Mouse (Mus musculus) heart, adult 8-10 months (tissue): ENCODE data around the gene Ybx1. TPM values are rescaled to one million over a fixed set of nuclear protein-coding genes. Genes with fewer than 3 reads are reported as not detected.

Experiments used
- DNase-seq: peaks from one replicate; pipeline ENCODE4 v3.0.0; 2022; ENCODE audit warnings: low spot score
- total RNA-seq, 4 experiments: library from RNA; stranded (reverse); gene quantifications; 2 replicates each; pipeline ENCODE4 v1.2.4; 2022

Ybx1 gene
- total RNA-seq, 4 experiments from 2014 or later, result 675 to 878 (median 780) TPM

DNA sequence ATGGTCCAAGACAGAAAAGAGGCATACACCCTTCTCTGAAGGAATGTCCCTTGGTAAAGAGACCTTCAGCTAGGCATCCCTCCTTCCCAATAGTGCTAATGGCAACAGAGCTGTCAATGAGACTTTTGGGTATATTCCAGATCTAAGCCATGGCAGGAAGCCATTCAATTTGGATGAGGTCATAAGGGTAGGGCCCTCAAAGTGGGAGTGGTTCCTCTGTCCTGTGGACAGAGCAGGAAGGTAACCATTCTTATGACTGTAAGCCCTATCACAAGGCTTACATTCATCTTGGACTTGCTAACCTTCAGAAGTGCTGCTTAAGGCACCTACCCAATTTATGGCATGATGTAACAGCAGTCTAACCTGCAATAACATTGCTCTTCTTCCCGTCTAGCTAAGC lies 19.8 kb downstream of the Ybx1 start:
- DNase-seq, result peak; percentile 87

DNA sequence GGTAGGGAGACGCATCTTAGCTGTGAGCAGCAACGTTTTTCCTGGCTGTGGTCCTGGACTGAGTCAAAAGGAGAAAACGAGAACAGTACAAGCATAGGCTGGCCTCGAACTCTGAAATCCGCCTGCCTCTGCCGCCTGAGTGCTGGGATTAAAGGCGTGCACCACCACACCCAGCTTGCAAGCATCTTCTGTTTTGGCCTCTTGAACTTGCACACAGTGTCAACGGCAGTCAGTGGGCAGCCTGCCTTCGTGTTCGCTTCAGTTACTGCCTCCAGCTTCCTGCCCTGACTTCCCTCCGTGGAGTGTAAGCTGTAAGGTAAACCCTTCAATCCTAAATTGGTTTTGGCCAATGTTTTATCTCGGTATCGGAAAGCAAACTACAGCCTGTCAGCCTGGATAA lies 27.8 kb downstream of the Ybx1 start:
- no peak for DNase-seq

DNA sequence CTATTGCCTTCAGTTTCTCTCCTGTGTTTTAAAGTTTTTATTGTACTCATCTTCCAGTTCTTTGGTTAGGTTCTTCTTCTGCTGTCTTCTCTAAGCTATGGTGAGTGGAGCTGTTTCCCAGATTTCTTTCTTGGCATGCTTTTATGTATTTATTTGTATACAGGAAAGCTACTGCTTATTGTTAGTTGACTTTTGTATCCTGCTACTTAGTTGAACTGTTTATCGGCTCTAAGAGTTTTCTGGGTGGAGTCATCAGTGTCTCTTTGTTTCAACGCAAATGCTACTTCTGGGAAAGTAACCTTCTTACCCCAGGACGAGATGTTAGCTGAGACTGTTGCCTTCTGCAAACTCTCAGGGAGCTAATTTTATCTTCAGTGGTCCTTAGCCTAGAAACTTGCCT lies 30.9 kb downstream of the Ybx1 start:
- no peak for DNase-seq

GRCm38 (mm10) chr4:119262483-119262882 lies 31.9 kb downstream of the Ybx1 start:
- DNase-seq, result no peak

DNA sequence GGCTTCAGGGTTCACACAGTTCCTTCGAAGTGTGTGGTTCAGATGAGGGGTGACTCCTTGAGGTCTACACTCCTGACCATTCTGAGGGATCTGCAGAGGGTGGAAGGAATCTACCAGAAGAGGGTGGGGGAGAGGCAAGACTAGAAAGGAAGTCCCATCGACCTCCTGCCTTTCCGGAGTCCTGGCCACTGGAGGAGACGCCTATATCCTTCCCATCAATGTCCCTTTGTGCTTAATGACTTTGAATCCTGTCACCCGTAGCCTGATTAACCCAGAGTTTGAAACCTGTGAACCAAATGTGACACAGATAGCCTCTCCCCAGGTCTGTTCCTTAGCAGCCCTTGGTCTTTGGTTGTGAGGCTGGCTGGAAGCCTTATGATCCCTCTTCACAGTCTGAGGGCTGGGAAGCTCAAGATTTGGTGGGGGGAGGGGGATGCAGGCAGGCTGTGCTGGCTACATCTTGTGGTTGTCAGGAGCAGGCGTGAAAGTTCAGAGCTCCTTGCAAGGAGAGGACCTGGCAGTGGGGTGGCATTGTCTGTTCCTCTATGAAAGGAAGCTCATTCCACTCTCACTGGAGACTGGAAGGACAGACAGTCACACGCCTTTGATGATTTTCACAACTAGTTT lies 33.2 kb downstream of the Ybx1 start:
- DNase-seq, result peak; percentile 67

DNA sequence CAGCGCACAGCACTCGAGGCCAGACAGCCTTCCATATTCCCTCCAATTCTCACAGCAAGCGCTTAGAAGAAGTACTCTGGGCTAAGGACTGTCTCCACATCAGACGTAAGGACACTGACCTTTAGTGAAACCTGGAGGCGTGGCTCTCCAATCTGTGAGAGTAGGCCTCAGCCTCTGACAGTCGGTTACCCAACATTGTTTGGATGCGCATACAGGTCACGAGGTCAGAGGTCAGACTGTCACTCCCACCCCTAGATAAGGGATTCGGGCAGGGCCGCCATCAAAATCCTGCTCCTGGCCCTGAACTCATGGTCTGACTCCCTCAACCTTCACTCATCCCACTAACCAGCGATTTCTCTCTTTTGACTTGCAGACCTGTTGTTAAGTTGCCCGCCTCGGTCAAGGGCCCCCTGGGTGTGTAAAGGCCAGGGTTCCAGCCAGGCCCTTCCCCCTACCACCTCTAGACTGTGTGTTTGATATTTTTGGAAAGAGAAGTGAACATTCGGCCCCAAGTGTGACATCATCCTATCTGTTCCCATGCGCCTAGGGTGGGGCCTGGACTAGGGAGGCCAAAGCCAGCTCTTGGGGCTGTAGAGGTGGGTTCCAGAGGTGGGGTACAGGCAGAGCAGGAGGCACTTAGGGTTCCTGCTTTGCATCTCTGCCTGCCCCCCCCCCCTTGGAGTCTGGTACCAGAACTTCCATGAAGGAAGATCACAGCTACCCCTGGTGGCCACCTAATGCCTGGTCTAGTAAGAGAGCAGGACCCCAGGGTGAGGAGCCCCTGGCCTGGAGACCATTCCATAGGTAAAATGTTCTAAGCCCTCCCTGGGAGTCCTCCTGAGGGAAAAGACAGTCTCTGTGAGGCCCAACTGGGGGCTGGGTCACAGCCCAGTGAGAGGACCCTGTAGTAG lies 34.8 kb downstream of the Ybx1 start:
- no peak for DNase-seq

- no peak for DNase-seq
Measured at GRCm38 (mm10) chr4:119257083-119257482, 37.3 kb downstream of the Ybx1 start.

- no peak for DNase-seq
Measured at GRCm38 (mm10) chr4:119255351-119255750, 39.1 kb downstream of the Ybx1 start, which contains the start of gene Cldn19. Gene Cldn19 (plus strand): TSS chr4:119255414.

DNA sequence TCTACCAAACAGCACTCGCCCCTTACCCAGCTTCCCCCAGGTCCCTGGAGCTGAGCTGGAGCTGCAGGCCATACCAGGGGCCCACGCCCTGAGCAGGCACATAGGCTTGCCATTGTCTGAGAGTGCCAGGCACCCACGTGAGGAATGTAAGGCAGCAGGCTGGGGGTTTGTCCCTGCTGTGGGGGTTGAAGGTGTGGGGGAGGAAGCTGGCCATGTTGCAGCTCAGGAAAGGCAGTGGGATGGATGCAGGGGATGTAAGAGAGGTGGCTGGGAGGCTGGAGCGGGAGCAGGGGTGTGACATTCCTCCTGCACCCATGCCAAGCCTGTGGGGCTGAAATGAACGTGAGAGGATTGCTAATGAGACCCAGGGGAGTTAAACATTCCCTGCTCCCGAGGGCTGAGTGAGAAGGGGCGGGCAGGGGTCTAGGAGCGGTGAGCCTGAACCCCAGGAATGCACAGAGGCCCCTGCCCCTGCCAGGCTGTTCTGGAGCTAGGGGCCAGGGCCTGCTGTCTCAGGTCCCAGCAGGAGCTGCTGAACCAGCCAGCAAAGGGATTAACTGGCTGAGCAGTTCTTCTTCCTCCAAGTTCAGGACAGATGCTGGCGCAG lies 40.3 kb downstream of the Ybx1 start:
- DNase-seq, result no peak

GRCm38 (mm10) chr4:119252025-119252808 lies 42.2 kb downstream of the Ybx1 start:
- no peak for DNase-seq

GRCm38 (mm10) chr4:119248407-119248965 lies 45.9 kb downstream of the Ybx1 start:
- no peak for DNase-seq

DNA sequence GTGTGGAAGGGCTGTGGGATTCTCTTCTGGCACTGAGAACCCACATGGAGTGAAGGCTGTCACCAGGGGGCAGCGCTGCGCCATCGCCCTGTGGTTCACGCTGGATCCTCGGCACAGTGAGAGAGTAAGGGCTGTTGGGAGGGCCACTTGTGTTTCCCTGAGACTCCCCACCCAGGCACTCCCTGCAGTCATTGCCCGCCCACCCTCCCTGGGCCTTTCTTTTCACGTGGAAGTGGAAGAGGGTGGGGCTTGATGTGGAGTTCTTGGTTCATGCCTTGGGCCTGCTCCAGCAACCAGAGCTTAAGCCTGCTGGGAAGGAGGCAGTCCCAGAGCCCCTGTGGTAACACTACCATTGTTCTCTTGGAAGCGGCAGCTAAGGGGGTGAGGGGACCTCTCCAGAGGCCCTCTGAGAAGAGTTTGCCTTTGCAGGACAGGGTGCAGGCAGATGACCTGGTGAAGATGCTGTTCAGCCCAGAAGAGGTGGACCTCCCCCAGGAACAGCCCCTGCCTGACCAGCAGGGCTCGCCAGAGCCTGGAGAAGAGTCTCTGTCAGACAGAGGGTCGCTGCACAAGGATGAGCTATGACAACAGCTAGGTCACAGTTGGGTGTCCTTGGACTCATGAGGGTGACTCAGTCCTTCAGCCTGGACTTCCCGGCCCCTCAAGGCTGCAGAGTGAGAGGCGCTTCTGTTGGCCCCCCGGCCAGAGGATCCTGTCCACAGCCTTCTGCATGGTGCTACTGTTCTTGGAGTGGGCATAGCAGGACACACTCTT lies 46.8 kb downstream of the Ybx1 start:
- DNase-seq, result peak; percentile 85

- DNase-seq, result no peak
Measured at GRCm38 (mm10) chr4:119246688-119247225, 47.6 kb downstream of the Ybx1 start.

DNA sequence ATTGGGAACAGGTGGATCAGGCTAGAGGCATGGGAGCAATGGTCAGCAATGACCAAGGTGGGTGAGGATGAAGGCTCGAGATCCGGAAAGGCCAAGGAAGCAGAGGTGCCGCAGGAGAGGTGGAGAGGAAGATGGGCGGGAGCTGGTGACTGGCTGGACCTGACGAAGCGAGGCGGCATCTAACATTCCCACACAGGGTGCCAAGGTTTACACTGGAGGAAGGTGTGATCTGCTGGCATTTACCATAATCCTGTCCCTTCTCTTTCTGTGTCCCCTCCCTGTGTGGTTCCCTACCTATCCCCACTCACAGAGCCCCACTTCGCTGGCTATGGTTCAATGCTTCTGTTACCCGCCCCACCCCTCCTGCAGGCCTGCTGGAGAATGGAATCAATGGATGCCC lies 48.4 kb downstream of the Ybx1 start:
- DNase-seq, result no peak

GRCm38 (mm10) chr4:119245556-119245955 lies 48.8 kb downstream of the Ybx1 start:
- DNase-seq, result no peak

GRCm38 (mm10) chr4:119244468-119245240 lies 49.8 kb downstream of the Ybx1 start:
- DNase-seq, result no peak

- no peak for DNase-seq
Measured at GRCm38 (mm10) chr4:119242571-119242970, 51.8 kb downstream of the Ybx1 start.

GRCm38 (mm10) chr4:119241664-119242063 lies 52.7 kb downstream of the Ybx1 start:
- DNase-seq, result no peak

- DNase-seq, result peak; percentile 62
Measured at GRCm38 (mm10) chr4:119239181-119239682, 55.2 kb downstream of the Ybx1 start.
